Mouse (Mus musculus) hindbrain, embryonic 16.5 days (tissue): ENCODE measurements around the gene Gtpbp8. TPM values are rescaled to one million over a fixed set of nuclear protein-coding genes. Genes with fewer than 3 reads are reported as not detected.

Source experiments
- ATAC-seq: fragments of 200-750 bp; cut with Nextera tagmentation; 2 replicates; pipeline ENCODE4 v1.8.0; 2017; ENCODE audit warnings: moderate TSS enrichment, moderate library complexity
- H3K27ac ChIP-seq: fragments of 300-500 bp; sonication (generic); 2 replicates; pipeline ENCODE4 v1.5.1; 2014; ENCODE audit warnings: low read depth, mild to moderate bottlenecking, control low read depth, low read length, moderate library complexity
- H3K27me3 ChIP-seq: fragments of 300-500 bp; sonication (generic); replicated peaks from 2 replicates; pipeline ENCODE4 v1.6.1; 2014; ENCODE audit warnings: low read length; ENCODE audit not compliant: control insufficient read depth, insufficient read depth
- H3K36me3 ChIP-seq: fragments of 300-500 bp; sonication (generic); 2 replicates; pipeline ENCODE4 v1.6.1; 2014; ENCODE audit warnings: mild to moderate bottlenecking, low read length, moderate library complexity, mixed read lengths; ENCODE audit not compliant: control insufficient read depth, insufficient read depth
- H3K4me1 ChIP-seq: fragments of 300-500 bp; sonication (generic); 2 replicates; pipeline ENCODE4 v1.6.1; 2014; ENCODE audit warnings: low read depth, low read length; ENCODE audit not compliant: control insufficient read depth, insufficient read depth
- H3K4me2 ChIP-seq: fragments of 300-500 bp; sonication (generic); 2 replicates; pipeline ENCODE4 v1.6.1; 2014; ENCODE audit warnings: mild to moderate bottlenecking, low read length, control low read depth, moderate library complexity
- H3K4me3 ChIP-seq: fragments of 300-500 bp; sonication (generic); 2 replicates; pipeline ENCODE4 v1.5.1; 2014; ENCODE audit warnings: mild to moderate bottlenecking, low read length, control low read depth, moderate library complexity
- H3K9ac ChIP-seq: fragments of 300-500 bp; sonication (generic); 2 replicates; pipeline ENCODE4 v1.6.1; 2014; ENCODE audit warnings: low read depth, mild to moderate bottlenecking, control low read depth, low read length, moderate library complexity
- H3K9me3 ChIP-seq: fragments of 300-500 bp; sonication (generic); 2 replicates; pipeline ENCODE4 v1.6.1; 2014; ENCODE audit warnings: mild to moderate bottlenecking, low read length, moderate library complexity; ENCODE audit not compliant: control insufficient read depth
- WGBS: fragments of 180-500 bp; shearing (Covaris S2); extraction: QIAGEN DNeasy Blood & Tissue Kit; methylation state at CpG from one replicate; pipeline ENCODE4 v1.1.7; 2014; 5-methylcytosine and 5-hydroxymethylcytosine counted together
- polyA plus RNA-seq: library from polyadenylated mRNA; unstranded; fragments of >200 nt; fragmentation: Nextera tagmentation; extraction: Ambion mirVana; gene quantifications from 2 replicates; pipeline ENCODE4 v1.2.1, GENCODE M21; 2015

Gtpbp8 gene
- polyA plus RNA-seq, result 35.4 and 36.2 TPM in 2 replicates

DNA sequence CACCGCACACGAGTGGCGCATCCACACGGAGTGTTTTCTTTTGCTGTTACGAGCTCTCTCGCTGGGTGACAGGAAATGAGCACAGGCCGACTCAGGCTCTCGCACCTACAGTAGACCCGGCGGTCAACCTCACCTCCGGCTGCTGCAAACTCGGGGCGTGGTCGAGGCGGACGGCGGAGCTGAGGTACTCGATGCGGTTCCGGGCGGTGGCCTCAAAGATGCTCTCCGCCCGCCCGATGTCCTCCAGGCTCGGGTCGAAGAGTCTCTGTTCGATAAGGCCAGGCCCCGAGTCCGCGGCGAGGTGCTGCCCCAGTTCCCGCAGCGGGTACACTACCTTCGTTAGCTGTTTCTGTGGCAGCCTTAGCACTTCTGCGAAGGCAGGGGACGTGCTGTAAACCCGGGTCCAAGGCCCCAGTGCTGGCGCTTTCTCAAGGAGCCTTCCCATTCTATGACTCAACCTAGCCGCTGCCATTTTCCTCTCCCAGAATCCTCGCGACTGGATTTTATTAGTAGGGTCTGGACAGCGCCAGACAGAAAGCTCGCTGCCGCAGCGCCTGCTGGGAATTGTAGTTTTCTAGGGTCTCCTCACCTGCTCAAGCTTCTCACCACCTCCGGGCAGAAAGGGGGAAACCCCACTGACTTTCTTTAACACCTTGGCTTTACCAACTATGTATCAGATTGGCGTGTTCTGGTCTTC, at the start of gene Gtpbp8:
Gtpbp8 (minus strand) TSS at position 498 of the 697 bp plus-strand sequence.
- peak within 1 kb of the TSS; percentile 88 for H3K4me3 ChIP-seq
- ATAC-seq, result peak; percentile 97
- under 1% methylated on average over 45 of the region's 47 CpGs for WGBS

DNA sequence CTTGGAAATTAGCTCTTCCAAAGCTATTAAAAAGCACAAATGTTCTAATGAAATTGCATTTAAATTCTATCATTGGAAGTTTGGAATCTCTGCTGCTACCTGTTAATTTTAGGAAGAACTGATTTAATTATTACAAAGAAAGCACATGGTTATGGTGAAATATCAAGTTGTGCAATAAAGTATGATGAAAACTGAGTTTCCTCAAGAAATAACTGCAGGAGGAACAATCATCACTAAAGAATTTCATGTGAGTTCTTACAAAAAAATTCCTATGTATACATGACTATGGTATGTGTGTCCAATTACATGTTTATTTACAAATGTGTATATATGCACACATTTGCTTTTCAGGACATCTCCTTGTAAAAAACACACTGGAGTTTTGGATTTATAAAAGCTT, 48.3 kb upstream of the Gtpbp8 start:
- H3K4me1 ChIP-seq, result no peaks in the 10 kb centered on the region
- ATAC-seq, result no peak
- no peak overlapping the region for H3K4me2 ChIP-seq
- H3K36me3 ChIP-seq, result no peaks in the 10 kb centered on the region
- H3K9me3 ChIP-seq, result no peaks in the 10 kb centered on the region
- no peak overlapping the region for H3K27ac ChIP-seq
- H3K9ac ChIP-seq, result no peak overlapping the region
- no peak overlapping the region for H3K4me3 ChIP-seq
- no peaks in the 10 kb centered on the region for H3K27me3 ChIP-seq

More for the DNA sequence above, at the start of gene Gtpbp8:
- Histone ChIP-seq H3K27me3 (no peaks in the 10 kb centered on the region), H3K4me2 (peak within 1 kb of the TSS; percentile 80), H3K27ac (peak within 1 kb of the TSS; percentile 98), H3K9ac (peak within 1 kb of the TSS; percentile 94), H3K36me3 (peaks cover 9% of the 10 kb centered on the region), H3K9me3 (no peaks in the 10 kb centered on the region), H3K4me1 (peaks cover 13% of the 10 kb centered on the region)

DNA sequence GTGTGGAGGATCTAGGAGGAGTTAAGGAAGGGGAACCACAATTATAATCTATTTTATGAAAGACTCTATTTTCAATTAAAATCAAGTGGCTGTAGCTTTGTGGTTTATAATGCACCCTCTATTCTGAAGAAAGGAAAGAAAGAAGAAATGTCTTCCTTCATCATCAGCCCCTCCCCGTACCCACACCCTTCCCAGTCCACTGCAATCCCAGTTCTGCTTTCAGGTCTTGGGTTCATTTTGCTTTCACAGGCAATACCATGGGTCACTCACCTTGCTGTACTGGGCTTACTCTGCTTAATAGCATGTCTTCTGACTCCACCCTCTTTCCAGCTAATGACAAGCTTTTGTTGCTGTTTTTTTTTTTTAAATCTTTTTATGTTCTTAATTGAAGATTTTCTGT, 40.8 kb upstream of the Gtpbp8 start:
- Histone ChIP-seq H3K4me1 (no peaks in the 10 kb centered on the region), H3K9me3 (no peaks in the 10 kb centered on the region), H3K9ac (no peak overlapping the region), H3K36me3 (no peaks in the 10 kb centered on the region), H3K4me3 (no peak overlapping the region), H3K27me3 (no peaks in the 10 kb centered on the region), H3K27ac (no peak overlapping the region), H3K4me2 (no peak overlapping the region)
- 96% methylated on average over 1 of the region's 1 CpGs for WGBS
- no peak for ATAC-seq

DNA sequence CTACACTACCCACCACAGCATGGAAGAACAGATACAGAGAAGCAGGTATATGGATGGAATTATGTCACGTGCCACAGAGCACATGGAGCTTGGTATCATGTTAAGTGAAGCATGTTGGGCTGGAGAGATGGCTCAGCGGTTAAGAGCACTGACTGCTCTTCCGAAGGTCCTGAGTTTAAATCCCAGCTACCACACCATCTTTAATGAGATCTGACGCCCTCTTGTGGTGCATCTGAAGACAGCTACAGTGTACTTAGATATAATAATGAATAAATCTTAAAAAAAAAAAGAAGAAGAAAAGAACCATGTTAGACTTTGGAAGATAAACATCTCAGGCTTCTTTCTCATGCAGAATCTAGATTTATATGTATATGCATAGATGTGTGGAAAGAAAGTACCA, 34.6 kb upstream of the Gtpbp8 start:
- Histone ChIP-seq H3K36me3 (no peaks in the 10 kb centered on the region), H3K4me2 (no peak overlapping the region), H3K9me3 (no peaks in the 10 kb centered on the region), H3K4me3 (no peak overlapping the region), H3K4me1 (no peaks in the 10 kb centered on the region), H3K27ac (no peak overlapping the region), H3K9ac (no peak overlapping the region), H3K27me3 (no peaks in the 10 kb centered on the region)
- ATAC-seq, result no peak
- 68% methylated on average over 4 of the region's 4 CpGs for WGBS

DNA sequence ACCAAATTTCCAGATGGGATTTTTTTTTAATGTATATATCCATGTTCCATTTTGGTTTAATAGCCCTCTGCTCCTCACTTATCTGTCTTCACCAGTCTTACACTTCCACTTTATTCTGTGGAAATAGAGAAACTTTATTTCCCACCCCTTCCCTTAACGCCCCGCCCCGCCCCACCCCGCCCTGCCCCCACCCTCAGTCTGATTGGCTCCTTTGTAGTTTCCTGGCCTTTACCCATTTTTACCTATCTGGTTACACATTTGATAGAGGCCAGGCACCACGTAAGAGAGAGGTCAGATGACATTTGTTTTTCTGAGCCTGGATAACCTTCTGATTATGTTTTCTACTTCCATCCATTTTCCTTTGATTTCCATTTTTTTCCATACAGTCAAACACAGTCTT, 33.3 kb upstream of the Gtpbp8 start:
- Histone ChIP-seq H3K27me3 (no peaks in the 10 kb centered on the region), H3K4me2 (no peak overlapping the region), H3K9ac (no peak overlapping the region), H3K9me3 (no peaks in the 10 kb centered on the region), H3K4me3 (no peak overlapping the region), H3K36me3 (no peaks in the 10 kb centered on the region), H3K4me1 (no peaks in the 10 kb centered on the region), H3K27ac (no peak overlapping the region)
- ATAC-seq, result no peak
- WGBS, result 90% methylated on average over 5 of the region's 5 CpGs

DNA sequence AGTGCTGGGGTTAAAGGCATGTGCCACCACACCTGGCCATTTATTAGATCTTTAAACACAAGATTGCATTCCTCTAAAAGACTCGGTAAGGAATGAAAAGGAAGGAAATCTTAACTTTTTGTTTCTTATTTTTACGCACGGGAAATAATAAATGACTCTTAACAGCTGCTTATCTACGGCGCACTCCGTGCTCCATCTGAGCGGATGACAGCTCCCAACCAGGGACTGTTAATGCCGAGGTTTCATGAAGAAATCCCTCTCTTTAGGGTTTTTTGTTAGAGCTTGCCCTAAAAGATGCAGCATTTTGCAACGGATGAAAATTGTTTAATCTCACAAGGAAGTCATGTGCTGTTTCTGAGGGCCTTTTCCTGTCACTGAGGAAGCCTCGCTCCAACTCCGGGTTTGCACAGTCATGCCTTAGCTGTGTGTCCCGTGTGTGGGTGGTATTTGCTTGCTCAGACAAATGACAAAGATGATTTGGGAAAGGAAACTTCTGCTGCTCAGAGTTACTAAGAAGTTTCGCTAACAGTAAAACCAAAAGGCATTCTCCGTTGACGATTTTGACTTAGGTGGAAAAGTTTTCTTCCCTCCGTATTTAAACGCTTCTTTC, 32.5 kb upstream of the Gtpbp8 start:
- Histone ChIP-seq H3K4me1 (no peaks in the 10 kb centered on the region), H3K4me3 (no peak overlapping the region), H3K36me3 (no peaks in the 10 kb centered on the region), H3K9me3 (no peaks in the 10 kb centered on the region), H3K4me2 (no peak overlapping the region), H3K27ac (no peak overlapping the region), H3K27me3 (no peaks in the 10 kb centered on the region), H3K9ac (no peak overlapping the region)
- WGBS, result 84% methylated on average over 17 of the region's 17 CpGs
- no peak for ATAC-seq

DNA sequence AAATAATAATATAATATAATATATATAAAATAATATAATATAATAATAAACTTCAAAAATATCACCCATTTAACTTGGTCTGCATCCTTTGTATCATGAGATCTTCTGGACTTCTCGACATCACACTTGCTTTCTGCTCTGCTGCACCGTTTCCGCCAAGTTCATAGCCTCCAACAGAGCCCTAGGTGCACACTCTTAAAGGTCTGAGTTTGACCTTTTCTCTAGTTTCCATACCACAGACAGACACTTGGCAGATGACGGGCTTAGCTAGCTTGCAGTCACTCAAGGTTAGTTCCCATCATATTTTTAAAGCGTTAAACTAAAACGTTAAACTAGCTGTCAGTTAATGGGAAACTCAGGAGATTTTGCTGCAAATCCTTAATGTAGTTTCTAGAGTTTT, 28.0 kb upstream of the Gtpbp8 start:
- Histone ChIP-seq H3K27ac (no peak overlapping the region), H3K4me2 (no peak overlapping the region), H3K9me3 (no peaks in the 10 kb centered on the region), H3K27me3 (no peaks in the 10 kb centered on the region), H3K4me3 (no peak overlapping the region), H3K4me1 (no peaks in the 10 kb centered on the region), H3K9ac (no peak overlapping the region), H3K36me3 (no peaks in the 10 kb centered on the region)
- WGBS, result 90% methylated on average over 6 of the region's 6 CpGs
- ATAC-seq, result no peak

DNA sequence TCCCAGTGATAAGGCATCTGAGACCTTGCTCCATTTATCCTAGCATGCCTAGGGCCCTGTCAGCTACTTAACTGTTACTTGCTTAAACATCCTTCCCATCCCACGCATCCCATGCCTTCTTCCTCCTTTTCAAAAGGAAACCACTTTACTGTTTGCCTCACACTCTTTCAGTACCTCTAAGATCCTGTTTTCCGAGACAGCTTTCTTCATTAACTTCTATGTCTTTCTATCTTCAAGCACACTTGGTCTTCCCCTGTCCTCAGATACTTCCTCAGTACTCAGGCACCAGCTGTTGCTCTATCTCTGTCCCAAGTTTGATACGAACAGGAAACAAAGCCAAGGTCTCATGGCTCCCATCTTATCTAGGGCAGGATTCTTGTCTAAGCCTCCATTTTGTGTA, 27.5 kb upstream of the Gtpbp8 start:
- Histone ChIP-seq H3K36me3 (no peaks in the 10 kb centered on the region), H3K27me3 (no peaks in the 10 kb centered on the region), H3K9me3 (no peaks in the 10 kb centered on the region), H3K9ac (no peak overlapping the region), H3K4me2 (no peak overlapping the region), H3K4me3 (no peak overlapping the region), H3K4me1 (no peaks in the 10 kb centered on the region), H3K27ac (no peak overlapping the region)
- WGBS, result 86% methylated on average over 3 of the region's 3 CpGs
- no peak for ATAC-seq

DNA sequence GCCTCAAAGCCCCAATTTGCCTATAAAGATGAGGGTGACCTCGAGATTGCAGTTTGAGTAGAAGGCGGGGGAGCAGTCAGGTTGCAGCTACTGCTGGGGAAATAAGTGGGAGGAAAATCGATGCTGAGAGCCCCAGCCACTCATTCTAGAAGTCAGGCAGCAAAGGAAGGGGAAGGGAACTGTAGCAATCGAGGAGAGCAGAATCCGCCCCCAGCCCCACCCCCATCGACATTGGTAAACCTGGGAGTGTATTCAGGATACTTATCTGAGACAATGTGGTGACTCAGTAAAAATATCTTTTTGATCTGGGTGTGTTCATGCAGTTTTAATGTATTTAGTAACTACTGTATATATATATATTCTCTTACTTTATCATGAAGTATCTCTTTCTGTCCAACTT, 26.4 kb upstream of the Gtpbp8 start:
- H3K4me1 ChIP-seq, result no peaks in the 10 kb centered on the region
- no peak for ATAC-seq
- no peaks in the 10 kb centered on the region for H3K36me3 ChIP-seq
- no peak overlapping the region for H3K27ac ChIP-seq
- no peak overlapping the region for H3K4me3 ChIP-seq
- H3K9me3 ChIP-seq, result no peaks in the 10 kb centered on the region
- H3K9ac ChIP-seq, result no peak overlapping the region
- 80% methylated on average over 6 of the region's 6 CpGs for WGBS
- no peaks in the 10 kb centered on the region for H3K27me3 ChIP-seq
- no peak overlapping the region for H3K4me2 ChIP-seq
